Mouse (Mus musculus): ENCODE data around the gene Szt2. TPM values are rescaled to one million over a fixed set of nuclear protein-coding genes. Genes with fewer than 3 reads are reported as not detected.

Szt2 gene
- polyA plus RNA-seq, 1 experiment: 14.0 TPM

- no peak for TF ChIP-seq CTCF (IDR thresholded peaks at IDR 0.05; ENCODE audit: borderline replicate concordance, insufficient read depth, low read length)
- no peak for TF ChIP-seq POLR2A (IDR thresholded peaks at IDR 0.05; ENCODE audit: low read depth, low read length)
- Histone ChIP-seq H3K4me1 (ENCODE audit: control insufficient read depth, insufficient read depth, low read length) (no peaks in the 10 kb centered on the region), H3K27ac (ENCODE audit: insufficient read depth, low read length) (no peak overlapping the region), H3K4me3 (ENCODE audit: insufficient read depth, low read length) (no peak overlapping the region)
Measured at GRCm38 (mm10) chr4:118387316-118387715, 21.8 kb downstream of the Szt2 start.

- H3K27ac ChIP-seq (ENCODE audit: insufficient read depth, low read length): no peak overlapping the region
- no peak overlapping the region for H3K4me3 ChIP-seq (ENCODE audit: insufficient read depth, low read length)
- no peak for TF ChIP-seq POLR2A (IDR thresholded peaks at IDR 0.05; ENCODE audit: low read depth, low read length)
- no peak for TF ChIP-seq CTCF (IDR thresholded peaks at IDR 0.05; ENCODE audit: borderline replicate concordance, insufficient read depth, low read length)
- H3K4me1 ChIP-seq (ENCODE audit: control insufficient read depth, insufficient read depth, low read length): no peaks in the 10 kb centered on the region
Measured at GRCm38 (mm10) chr4:118383271-118383670, 25.8 kb downstream of the Szt2 start.

- Histone ChIP-seq H3K4me1 (ENCODE audit: control insufficient read depth, insufficient read depth, low read length) (no peaks in the 10 kb centered on the region), H3K27ac (ENCODE audit: insufficient read depth, low read length) (no peak overlapping the region), H3K4me3 (ENCODE audit: insufficient read depth, low read length) (no peak overlapping the region)
- TF ChIP-seq POLR2A (IDR thresholded peaks at IDR 0.05; ENCODE audit: low read depth, low read length): no peak
- TF ChIP-seq CTCF (IDR thresholded peaks at IDR 0.05; ENCODE audit: borderline replicate concordance, insufficient read depth, low read length): no peak
Measured at GRCm38 (mm10) chr4:118375999-118376398, 33.1 kb downstream of the Szt2 start.

- no peak for TF ChIP-seq CTCF (IDR thresholded peaks at IDR 0.05; ENCODE audit: borderline replicate concordance, insufficient read depth, low read length)
- TF ChIP-seq POLR2A (IDR thresholded peaks at IDR 0.05; ENCODE audit: low read depth, low read length): no peak
- H3K4me1 ChIP-seq (ENCODE audit: control insufficient read depth, insufficient read depth, low read length): no peaks in the 10 kb centered on the region
- H3K27ac ChIP-seq (ENCODE audit: insufficient read depth, low read length): no peak overlapping the region
- no peak overlapping the region for H3K4me3 ChIP-seq (ENCODE audit: insufficient read depth, low read length)
Measured at GRCm38 (mm10) chr4:118371822-118372221, 37.3 kb downstream of the Szt2 start.

- Histone ChIP-seq H3K27ac (ENCODE audit: insufficient read depth, low read length) (no peak overlapping the region), H3K4me3 (ENCODE audit: insufficient read depth, low read length) (no peak overlapping the region), H3K4me1 (ENCODE audit: control insufficient read depth, insufficient read depth, low read length) (no peaks in the 10 kb centered on the region)
- TF ChIP-seq POLR2A (IDR thresholded peaks at IDR 0.05; ENCODE audit: low read depth, low read length): no peak
- TF ChIP-seq CTCF (IDR thresholded peaks at IDR 0.05; ENCODE audit: borderline replicate concordance, insufficient read depth, low read length): no peak
Measured at GRCm38 (mm10) chr4:118368616-118369015, 40.5 kb downstream of the Szt2 start.

- no peaks in the 10 kb centered on the region for H3K4me1 ChIP-seq (ENCODE audit: control insufficient read depth, insufficient read depth, low read length)
- TF ChIP-seq CTCF (IDR thresholded peaks at IDR 0.05; ENCODE audit: borderline replicate concordance, insufficient read depth, low read length) (no peak), POLR2A (IDR thresholded peaks at IDR 0.05; ENCODE audit: low read depth, low read length) (no peak)
- no peak overlapping the region for H3K27ac ChIP-seq (ENCODE audit: insufficient read depth, low read length)
- no peak overlapping the region for H3K4me3 ChIP-seq (ENCODE audit: insufficient read depth, low read length)
Measured at GRCm38 (mm10) chr4:118367551-118367950, 41.5 kb downstream of the Szt2 start.

- TF ChIP-seq POLR2A (IDR thresholded peaks at IDR 0.05; ENCODE audit: low read depth, low read length): peak; percentile 46
- no peak for TF ChIP-seq CTCF (IDR thresholded peaks at IDR 0.05; ENCODE audit: borderline replicate concordance, insufficient read depth, low read length)
- no peaks in the 10 kb centered on the region for H3K4me1 ChIP-seq (ENCODE audit: control insufficient read depth, insufficient read depth, low read length)
- H3K27ac ChIP-seq (ENCODE audit: insufficient read depth, low read length): no peak overlapping the region
- no peak overlapping the region for H3K4me3 ChIP-seq (ENCODE audit: insufficient read depth, low read length)
Measured at GRCm38 (mm10) chr4:118365991-118366390, 43.1 kb downstream of the Szt2 start.

GRCm38 (mm10) chr4:118364641-118365040 is 44.4 kb downstream of the Szt2 start:
- TF ChIP-seq POLR2A (IDR thresholded peaks at IDR 0.05; ENCODE audit: low read depth, low read length) (peak; percentile 17; the same call in 1 of the 2 replicates), CTCF (IDR thresholded peaks at IDR 0.05; ENCODE audit: borderline replicate concordance, insufficient read depth, low read length) (no peak)
- H3K4me1 ChIP-seq (ENCODE audit: control insufficient read depth, insufficient read depth, low read length): no peaks in the 10 kb centered on the region
- no peak overlapping the region for H3K27ac ChIP-seq (ENCODE audit: insufficient read depth, low read length)
- no peak overlapping the region for H3K4me3 ChIP-seq (ENCODE audit: insufficient read depth, low read length)

GRCm38 (mm10) chr4:118363985-118364384 is 45.1 kb downstream of the Szt2 start:
- Histone ChIP-seq H3K27ac (ENCODE audit: insufficient read depth, low read length) (no peak overlapping the region), H3K4me1 (ENCODE audit: control insufficient read depth, insufficient read depth, low read length) (no peaks in the 10 kb centered on the region), H3K4me3 (ENCODE audit: insufficient read depth, low read length) (no peak overlapping the region)
- TF ChIP-seq POLR2A (IDR thresholded peaks at IDR 0.05; ENCODE audit: low read depth, low read length): no peak
- TF ChIP-seq CTCF (IDR thresholded peaks at IDR 0.05; ENCODE audit: borderline replicate concordance, insufficient read depth, low read length): no peak

GRCm38 (mm10) chr4:118362879-118363278 is 46.2 kb downstream of the Szt2 start:
- TF ChIP-seq POLR2A (IDR thresholded peaks at IDR 0.05; ENCODE audit: low read depth, low read length) (no peak), CTCF (IDR thresholded peaks at IDR 0.05; ENCODE audit: borderline replicate concordance, insufficient read depth, low read length) (no peak)
- no peaks in the 10 kb centered on the region for H3K4me1 ChIP-seq (ENCODE audit: control insufficient read depth, insufficient read depth, low read length)
- no peak overlapping the region for H3K4me3 ChIP-seq (ENCODE audit: insufficient read depth, low read length)
- H3K27ac ChIP-seq (ENCODE audit: insufficient read depth, low read length): no peak overlapping the region

- H3K27ac ChIP-seq (ENCODE audit: insufficient read depth, low read length): no peak overlapping the region
- H3K4me3 ChIP-seq (ENCODE audit: insufficient read depth, low read length): no peak overlapping the region
- H3K4me1 ChIP-seq (ENCODE audit: control insufficient read depth, insufficient read depth, low read length): no peaks in the 10 kb centered on the region
- TF ChIP-seq CTCF (IDR thresholded peaks at IDR 0.05; ENCODE audit: borderline replicate concordance, insufficient read depth, low read length) (no peak), POLR2A (IDR thresholded peaks at IDR 0.05; ENCODE audit: low read depth, low read length) (no peak)
Measured at GRCm38 (mm10) chr4:118361451-118361850, 47.6 kb downstream of the Szt2 start.

All from embryonic fibroblast, embryonic 13.5 days (primary cell).